Mouse (Mus musculus): ENCODE measurements around the gene Gabbr2. TPM values are rescaled to one million over a fixed set of nuclear protein-coding genes. Genes with fewer than 3 reads are reported as not detected.
A peak's percentile ranks its signal among the peaks of the same experiment; 100 is the strongest.

Gene Gabbr2
- polyA plus RNA-seq (2014; fragmentation: Nextera tagmentation; extraction: Ambion mirVana), result 0.27 and 0.52 TPM in 2 replicates

GRCm38 (mm10) chr4:46991016-46991958, at the start of gene Gabbr2:
Gene Gabbr2, minus strand, starts transcription at chr4:46991873.
- peaks cover 8% of the 10 kb centered on the region; the same call in 1 of the 2 replicates for H3K4me1 ChIP-seq (replicated peaks; ENCODE audit: control insufficient read depth, insufficient read depth, low read length)
- H3K4me3 ChIP-seq (ENCODE audit: low read depth, low read length), result peak within 1 kb of the TSS; percentile 54
- peak within 1 kb of the TSS; percentile 93 for H3K4me2 ChIP-seq (ENCODE audit: low read depth, low read length, severe bottlenecking)
- no peaks in the 10 kb centered on the region for H3K36me3 ChIP-seq (ENCODE audit: control insufficient read depth, insufficient read depth, low read length)
- WGBS, result under 1% methylated on average over 99 of the region's 134 CpGs
- no peaks in the 10 kb centered on the region for H3K9me3 ChIP-seq (ENCODE audit: control insufficient read depth, low read length)
- peaks cover 49% of the 10 kb centered on the region for H3K27me3 ChIP-seq (ENCODE audit: control insufficient read depth, insufficient read depth, low read length)
- H3K27ac ChIP-seq (ENCODE audit: low read depth, low read length), result no peak within 1 kb of the TSS
- H3K9ac ChIP-seq (ENCODE audit: low read length), result peak within 1 kb of the TSS; percentile 53
- peak; percentile 24 for ATAC-seq (replicated peaks; ENCODE audit: low FRiP score)
- DNase-seq (ENCODE audit: low spot score), result peak; percentile 68

GRCm38 (mm10) chr4:47039586-47039985, 47.9 kb upstream of the Gabbr2 start:
- ATAC-seq (replicated peaks; ENCODE audit: low FRiP score), result no peak

GRCm38 (mm10) chr4:47037321-47037657, 45.6 kb upstream of the Gabbr2 start:
- Histone ChIP-seq H3K36me3 (ENCODE audit: control insufficient read depth, insufficient read depth, low read length) (no peaks in the 10 kb centered on the region), H3K4me3 (ENCODE audit: low read depth, low read length) (no peak overlapping the region), H3K9ac (ENCODE audit: low read length) (no peak overlapping the region), H3K4me1 (replicated peaks; ENCODE audit: control insufficient read depth, insufficient read depth, low read length) (no peaks in the 10 kb centered on the region), H3K4me2 (ENCODE audit: low read depth, low read length, severe bottlenecking) (no peak overlapping the region), H3K27ac (ENCODE audit: low read depth, low read length) (no peak overlapping the region), H3K27me3 (ENCODE audit: control insufficient read depth, insufficient read depth, low read length) (no peaks in the 10 kb centered on the region), H3K9me3 (ENCODE audit: control insufficient read depth, low read length) (no peaks in the 10 kb centered on the region)
- 0 out of 2 replicates have a peak, but pooled peaks have one; percentile 27 for ATAC-seq (replicated peaks; ENCODE audit: low FRiP score)
- WGBS, result 22% methylated on average over 5 of the region's 5 CpGs
- peak; percentile 87 for DNase-seq (ENCODE audit: low spot score)

More at GRCm38 (mm10) chr4:47039586-47039985, 47.9 kb upstream of the Gabbr2 start:
- DNase-seq (ENCODE audit: low spot score), result no peak
- Histone ChIP-seq H3K4me2 (ENCODE audit: low read depth, low read length, severe bottlenecking) (no peak overlapping the region), H3K27me3 (ENCODE audit: control insufficient read depth, insufficient read depth, low read length) (no peaks in the 10 kb centered on the region), H3K27ac (ENCODE audit: low read depth, low read length) (no peak overlapping the region), H3K9me3 (ENCODE audit: control insufficient read depth, low read length) (no peaks in the 10 kb centered on the region), H3K4me3 (ENCODE audit: low read depth, low read length) (no peak overlapping the region), H3K4me1 (replicated peaks; ENCODE audit: control insufficient read depth, insufficient read depth, low read length) (no peaks in the 10 kb centered on the region), H3K9ac (ENCODE audit: low read length) (no peak overlapping the region), H3K36me3 (ENCODE audit: control insufficient read depth, insufficient read depth, low read length) (no peaks in the 10 kb centered on the region)
- WGBS, result 89% methylated on average over 10 of the region's 10 CpGs

GRCm38 (mm10) chr4:47036486-47037320, 45.0 kb upstream of the Gabbr2 start:
- no peaks in the 10 kb centered on the region for H3K36me3 ChIP-seq (ENCODE audit: control insufficient read depth, insufficient read depth, low read length)
- H3K27ac ChIP-seq (ENCODE audit: low read depth, low read length), result no peak overlapping the region
- no peaks in the 10 kb centered on the region for H3K9me3 ChIP-seq (ENCODE audit: control insufficient read depth, low read length)
- no peak for ATAC-seq (replicated peaks; ENCODE audit: low FRiP score)
- no peak overlapping the region for H3K9ac ChIP-seq (ENCODE audit: low read length)
- WGBS, result 75% methylated on average over 13 of the region's 13 CpGs
- no peaks in the 10 kb centered on the region for H3K4me1 ChIP-seq (replicated peaks; ENCODE audit: control insufficient read depth, insufficient read depth, low read length)
- H3K27me3 ChIP-seq (ENCODE audit: control insufficient read depth, insufficient read depth, low read length), result no peaks in the 10 kb centered on the region
- no peak overlapping the region for H3K4me2 ChIP-seq (ENCODE audit: low read depth, low read length, severe bottlenecking)
- H3K4me3 ChIP-seq (ENCODE audit: low read depth, low read length), result no peak overlapping the region
- DNase-seq (ENCODE audit: low spot score), result no peak

GRCm38 (mm10) chr4:47035536-47035935, 43.9 kb upstream of the Gabbr2 start:
- Histone ChIP-seq H3K9me3 (ENCODE audit: control insufficient read depth, low read length) (no peaks in the 10 kb centered on the region), H3K27ac (ENCODE audit: low read depth, low read length) (no peak overlapping the region), H3K4me1 (replicated peaks; ENCODE audit: control insufficient read depth, insufficient read depth, low read length) (no peaks in the 10 kb centered on the region), H3K4me2 (ENCODE audit: low read depth, low read length, severe bottlenecking) (no peak overlapping the region), H3K9ac (ENCODE audit: low read length) (no peak overlapping the region), H3K4me3 (ENCODE audit: low read depth, low read length) (no peak overlapping the region), H3K36me3 (ENCODE audit: control insufficient read depth, insufficient read depth, low read length) (no peaks in the 10 kb centered on the region), H3K27me3 (ENCODE audit: control insufficient read depth, insufficient read depth, low read length) (no peaks in the 10 kb centered on the region)
- DNase-seq (ENCODE audit: low spot score), result no peak
- ATAC-seq (replicated peaks; ENCODE audit: low FRiP score), result no peak
- WGBS, result 72% methylated on average over 14 of the region's 14 CpGs

- Histone ChIP-seq H3K36me3 (ENCODE audit: control insufficient read depth, insufficient read depth, low read length) (no peaks in the 10 kb centered on the region), H3K27me3 (ENCODE audit: control insufficient read depth, insufficient read depth, low read length) (no peaks in the 10 kb centered on the region), H3K9me3 (ENCODE audit: control insufficient read depth, low read length) (no peaks in the 10 kb centered on the region), H3K4me2 (ENCODE audit: low read depth, low read length, severe bottlenecking) (no peak overlapping the region), H3K9ac (ENCODE audit: low read length) (no peak overlapping the region), H3K27ac (ENCODE audit: low read depth, low read length) (no peak overlapping the region), H3K4me1 (replicated peaks; ENCODE audit: control insufficient read depth, insufficient read depth, low read length) (no peaks in the 10 kb centered on the region), H3K4me3 (ENCODE audit: low read depth, low read length) (no peak overlapping the region)
- WGBS, result 86% methylated on average over 8 of the region's 8 CpGs
- DNase-seq (ENCODE audit: low spot score), result no peak
- ATAC-seq (replicated peaks; ENCODE audit: low FRiP score), result no peak
Observed at GRCm38 (mm10) chr4:47032171-47032570, 40.5 kb upstream of the Gabbr2 start.

GRCm38 (mm10) chr4:47028791-47029190, 37.1 kb upstream of the Gabbr2 start:
- Histone ChIP-seq H3K4me1 (replicated peaks; ENCODE audit: control insufficient read depth, insufficient read depth, low read length) (no peaks in the 10 kb centered on the region), H3K36me3 (ENCODE audit: control insufficient read depth, insufficient read depth, low read length) (no peaks in the 10 kb centered on the region), H3K4me3 (ENCODE audit: low read depth, low read length) (no peak overlapping the region), H3K4me2 (ENCODE audit: low read depth, low read length, severe bottlenecking) (no peak overlapping the region), H3K27me3 (ENCODE audit: control insufficient read depth, insufficient read depth, low read length) (no peaks in the 10 kb centered on the region), H3K9me3 (ENCODE audit: control insufficient read depth, low read length) (no peaks in the 10 kb centered on the region), H3K9ac (ENCODE audit: low read length) (no peak overlapping the region), H3K27ac (ENCODE audit: low read depth, low read length) (no peak overlapping the region)
- 82% methylated on average over 5 of the region's 5 CpGs for WGBS
- DNase-seq (ENCODE audit: low spot score), result no peak
- ATAC-seq (replicated peaks; ENCODE audit: low FRiP score), result no peak

GRCm38 (mm10) chr4:47023949-47024348, 32.3 kb upstream of the Gabbr2 start:
- H3K4me2 ChIP-seq (ENCODE audit: low read depth, low read length, severe bottlenecking), result no peak overlapping the region
- H3K27ac ChIP-seq (ENCODE audit: low read depth, low read length), result no peak overlapping the region
- DNase-seq (ENCODE audit: low spot score), result no peak
- no peak for ATAC-seq (replicated peaks; ENCODE audit: low FRiP score)
- H3K36me3 ChIP-seq (ENCODE audit: control insufficient read depth, insufficient read depth, low read length), result no peaks in the 10 kb centered on the region
- 79% methylated on average over 6 of the region's 6 CpGs for WGBS
- no peaks in the 10 kb centered on the region for H3K27me3 ChIP-seq (ENCODE audit: control insufficient read depth, insufficient read depth, low read length)
- no peaks in the 10 kb centered on the region for H3K9me3 ChIP-seq (ENCODE audit: control insufficient read depth, low read length)
- H3K9ac ChIP-seq (ENCODE audit: low read length), result no peak overlapping the region
- no peak overlapping the region for H3K4me3 ChIP-seq (ENCODE audit: low read depth, low read length)
- no peaks in the 10 kb centered on the region for H3K4me1 ChIP-seq (replicated peaks; ENCODE audit: control insufficient read depth, insufficient read depth, low read length)

Data from forebrain, embryonic 11.5 days (tissue).